Mouse (Mus musculus): ENCODE results near the gene Prx.
"Not testable (repeated sequence)": the region's sequence is repeated elsewhere in the genome, so short reads cannot be mapped to it uniquely, and the experiment has no call there.

The Prx gene

DNA sequence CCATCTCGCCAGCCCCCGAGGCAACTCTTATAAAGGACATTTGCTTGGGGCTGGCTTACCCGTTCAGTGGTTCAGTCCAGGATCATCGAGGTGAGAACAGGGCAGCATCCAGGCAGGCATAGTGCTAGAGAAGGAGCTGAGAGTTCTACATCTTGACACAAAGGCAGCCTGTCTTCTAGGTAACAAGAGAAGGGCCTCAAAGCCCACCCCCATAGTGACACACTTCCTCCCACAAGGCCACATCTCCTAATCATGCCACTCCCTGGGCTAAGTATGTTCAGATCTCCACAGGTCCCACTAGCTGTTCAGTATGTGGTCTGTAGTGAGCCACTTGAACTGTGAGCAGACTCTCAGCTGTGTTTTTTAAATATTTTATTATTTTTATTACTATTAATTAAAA is 15.3 kb upstream of the Prx start:
- no peak for DNase-seq (ENCODE audit: low read depth, low spot score)

- no peak for DNase-seq (ENCODE audit: low read depth, low spot score)
Measured at GRCm38 (mm10) chr7:27486102-27486769, 12.9 kb upstream of the Prx start.

DNA sequence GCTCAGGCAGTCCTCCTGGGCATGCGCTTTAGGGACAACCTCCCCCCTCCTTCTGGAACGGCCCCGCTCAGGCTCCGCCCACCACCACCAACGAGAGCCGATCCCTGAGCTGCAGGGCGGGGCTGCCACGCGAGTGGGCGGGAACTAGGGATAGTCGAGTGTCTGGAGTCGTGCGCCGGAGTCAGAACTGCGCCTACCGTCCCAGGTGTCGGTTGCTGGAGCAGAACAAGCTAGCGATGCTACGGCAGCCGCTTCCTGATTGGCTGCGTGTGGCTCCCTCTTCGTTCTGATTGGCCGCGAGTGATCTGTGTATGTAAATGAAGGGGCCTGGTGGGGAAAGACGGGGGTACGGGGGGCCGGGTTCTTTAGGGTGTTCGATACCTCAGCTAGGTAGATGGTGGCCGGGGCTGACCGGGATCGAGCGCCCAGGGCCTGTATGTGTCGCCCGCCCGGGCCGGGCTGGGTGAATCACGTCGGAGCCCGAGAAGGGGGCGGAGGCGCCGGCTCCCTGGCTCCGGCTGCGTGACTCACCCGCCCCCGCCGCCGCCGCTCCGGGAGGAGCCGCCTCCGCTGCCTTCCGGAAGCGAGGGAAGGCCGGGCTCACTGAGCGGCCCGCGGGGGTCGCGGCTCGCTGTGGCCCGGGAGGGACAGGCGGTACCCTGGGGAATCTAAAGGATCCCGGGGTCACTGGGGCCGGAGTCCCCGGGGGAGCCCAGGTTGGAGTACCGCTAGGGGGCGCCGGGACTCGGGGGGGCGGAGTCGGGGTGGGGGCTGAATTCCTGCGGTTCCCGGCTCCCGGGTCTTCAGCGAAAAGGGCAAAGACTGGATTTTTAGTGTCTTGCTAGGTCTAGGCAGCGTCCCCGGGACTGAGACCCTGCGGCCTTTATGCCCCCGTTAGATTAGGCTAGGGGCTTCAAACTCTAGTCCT is 12.1 kb upstream of the Prx start, which contains the start of gene Sertad1:
Sertad1 (plus strand) TSS at position 141 of the 928 bp plus-strand sequence.
- peak; percentile 99 for DNase-seq (ENCODE audit: low read depth, low spot score)

DNA sequence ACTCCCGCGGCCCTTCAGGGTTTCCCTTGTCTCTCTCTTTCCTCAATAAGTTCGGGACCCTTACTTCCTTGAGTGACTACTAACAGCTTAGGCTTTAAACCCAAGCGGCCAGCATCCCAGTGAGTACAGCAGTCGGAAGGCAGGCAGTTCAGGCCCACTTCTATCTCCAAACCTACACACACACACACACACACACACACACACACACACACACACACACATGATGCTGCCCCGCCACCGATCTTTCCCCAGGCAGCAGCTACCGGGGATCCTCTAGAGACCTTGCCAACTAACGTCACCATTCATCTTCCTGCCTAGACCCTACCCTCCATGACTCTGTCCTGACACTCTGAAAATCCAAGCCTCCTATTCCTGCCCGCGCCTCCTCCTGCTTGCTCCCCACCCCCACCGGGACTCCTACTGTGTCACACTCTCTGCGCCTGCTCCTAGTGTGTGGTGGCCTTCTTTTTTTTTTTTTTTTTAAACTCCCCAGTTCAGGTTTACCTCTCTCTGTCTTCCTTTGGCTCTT is 11.3 kb upstream of the Prx start:
- no peak for DNase-seq (ENCODE audit: low read depth, low spot score)

- DNase-seq (ENCODE audit: low read depth, low spot score), result no peak
Measured at GRCm38 (mm10) chr7:27489270-27489869, 9.8 kb upstream of the Prx start.

DNA sequence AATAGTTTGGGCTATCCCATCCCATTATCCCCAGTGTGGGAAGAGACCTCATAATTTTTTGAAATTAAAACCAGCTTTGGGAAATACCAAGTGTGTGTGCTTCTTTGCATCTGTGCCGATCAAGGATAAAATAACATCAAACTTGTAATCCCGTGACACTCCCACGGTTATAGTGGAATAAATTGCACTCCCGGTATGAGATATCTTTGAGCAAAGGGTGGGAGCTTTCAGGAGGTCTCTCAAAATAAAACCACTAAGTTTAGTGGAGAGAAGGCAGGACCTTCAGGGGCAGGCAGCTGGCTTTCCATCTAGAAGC is 8.9 kb upstream of the Prx start:
- no peak for DNase-seq (ENCODE audit: low read depth, low spot score)

DNA sequence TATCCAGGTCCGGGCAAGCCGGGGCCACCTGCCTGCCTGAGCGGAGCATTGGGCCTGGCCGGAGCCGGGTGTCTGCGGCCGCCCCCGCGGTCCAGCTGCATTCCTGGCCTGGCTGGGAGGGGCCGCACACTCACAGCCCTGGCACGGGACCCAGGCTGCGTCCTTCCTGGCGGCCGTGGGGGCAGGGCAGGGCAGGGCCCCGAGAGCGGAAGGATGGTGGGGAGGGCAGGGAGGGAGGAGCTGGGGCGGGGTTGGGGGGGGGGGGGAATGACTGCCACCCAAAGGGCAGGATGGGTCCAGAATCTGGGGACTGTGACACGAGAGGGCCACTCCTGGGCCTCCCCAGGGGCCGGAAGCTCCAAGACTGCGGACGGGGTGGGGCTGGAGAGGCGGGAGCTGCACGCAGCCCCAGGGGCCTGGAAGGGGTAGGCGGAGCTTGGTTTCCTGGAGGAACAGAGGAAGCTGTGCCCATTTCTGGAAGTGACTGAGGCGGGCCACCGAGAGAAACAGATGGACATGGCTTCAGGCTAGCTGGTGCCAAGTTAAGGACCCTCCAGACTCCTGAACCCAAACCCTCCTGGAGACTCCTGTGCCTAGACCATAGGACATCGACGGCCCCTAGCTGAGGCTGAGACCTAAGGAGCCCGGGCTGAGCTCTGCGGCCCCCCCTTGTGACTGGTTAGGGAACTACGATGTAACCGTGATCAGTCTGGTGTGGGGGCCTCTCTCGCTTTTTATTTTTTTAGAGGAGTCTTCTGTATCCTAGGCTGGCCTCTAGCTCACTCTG is 8.4 kb upstream of the Prx start:
- peak; percentile 76 for DNase-seq (ENCODE audit: low read depth, low spot score)

DNA sequence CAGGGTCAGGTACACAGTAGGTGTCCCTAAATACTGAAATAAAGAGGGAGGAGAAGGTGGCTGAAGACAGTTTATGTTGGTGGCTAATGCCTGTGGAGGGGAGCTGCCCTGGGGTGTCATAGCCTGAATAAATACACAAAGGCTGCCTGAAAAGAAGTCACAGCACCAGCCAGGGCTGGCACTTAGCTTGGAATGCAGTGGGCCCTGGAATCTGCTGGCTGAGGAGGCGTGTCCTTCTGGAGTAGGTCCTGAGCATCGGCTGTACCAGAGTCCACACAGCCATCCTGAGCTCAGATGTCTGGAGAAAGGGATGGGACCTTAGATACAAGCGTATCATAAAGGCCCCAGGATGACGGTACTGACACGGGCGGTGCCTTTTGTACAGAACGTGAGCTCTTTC is 7.3 kb upstream of the Prx start:
- DNase-seq (ENCODE audit: low read depth, low spot score), result no peak

GRCm38 (mm10) chr7:27493022-27493421 is 6.1 kb upstream of the Prx start:
- DNase-seq (ENCODE audit: low read depth, low spot score), result no peak

DNA sequence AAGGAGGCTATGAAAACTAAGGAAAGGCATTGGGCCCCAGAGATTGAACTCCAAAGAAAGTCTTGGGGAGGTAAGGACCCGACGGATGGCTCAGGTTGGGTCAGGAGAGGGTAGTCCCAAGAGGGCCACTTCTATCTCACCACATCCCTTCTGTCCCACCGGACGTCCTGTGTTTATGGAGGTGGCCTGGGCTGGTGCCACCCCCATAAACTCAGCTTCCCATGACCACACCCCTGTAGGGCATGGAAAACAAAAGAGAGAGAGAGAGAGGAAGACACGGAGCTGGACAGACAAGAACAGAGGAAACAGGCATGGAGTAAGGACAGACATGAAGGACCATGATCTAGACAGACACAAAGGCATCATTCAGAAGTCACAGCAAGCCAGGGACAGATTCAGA is 5.7 kb upstream of the Prx start:
- DNase-seq (ENCODE audit: low read depth, low spot score), result no peak

GRCm38 (mm10) chr7:27494659-27495367 is 4.3 kb upstream of the Prx start:
- DNase-seq (ENCODE audit: low read depth, low spot score), result not testable (repeated sequence)

GRCm38 (mm10) chr7:27501620-27502019 is 2.5 kb downstream of the Prx start:
- no peak for DNase-seq (ENCODE audit: low read depth, low spot score)

DNA sequence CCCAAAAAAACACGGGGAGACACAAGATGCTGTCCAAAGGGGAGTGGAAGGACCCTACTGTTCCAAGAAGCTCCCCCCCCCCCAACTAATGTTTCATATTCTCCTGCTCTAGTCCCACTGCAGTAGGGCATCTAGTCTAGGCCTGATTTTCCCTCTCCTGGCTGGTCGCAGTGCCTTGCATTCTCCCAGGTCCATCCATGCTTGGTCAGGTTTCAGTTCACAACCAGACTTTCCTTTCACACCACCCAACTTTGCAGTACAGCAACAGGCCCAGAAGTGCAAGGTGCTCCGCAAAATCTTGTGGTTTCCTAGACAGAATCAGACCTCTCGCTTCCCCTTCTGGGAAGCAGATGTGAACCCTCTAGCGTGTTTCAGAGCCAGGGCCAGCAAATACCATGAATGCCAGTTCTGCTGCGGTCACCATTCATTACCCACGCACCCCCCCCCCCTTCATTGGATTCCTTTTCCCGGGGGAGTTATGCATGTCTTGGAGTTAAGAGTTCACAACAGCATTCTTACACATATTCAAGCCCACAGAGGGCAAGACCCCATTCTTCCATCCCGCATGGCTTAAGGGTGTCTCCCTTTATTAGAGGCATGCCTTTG is 7.7 kb downstream of the Prx start:
- DNase-seq (ENCODE audit: low read depth, low spot score), result peak; percentile 45

- peak; percentile 98 for DNase-seq (ENCODE audit: low read depth, low spot score)
Measured at GRCm38 (mm10) chr7:27507711-27508647, 8.9 kb downstream of the Prx start.

GRCm38 (mm10) chr7:27508648-27509005 is 9.5 kb downstream of the Prx start:
- peak; percentile 55 for DNase-seq (ENCODE audit: low read depth, low spot score)

- DNase-seq (ENCODE audit: low read depth, low spot score), result no peak
Measured at GRCm38 (mm10) chr7:27510809-27511208, 11.7 kb downstream of the Prx start.

GRCm38 (mm10) chr7:27514961-27515360 is 15.8 kb downstream of the Prx start:
- no peak for DNase-seq (ENCODE audit: low read depth, low spot score)

- no peak for DNase-seq (ENCODE audit: low read depth, low spot score)
Measured at GRCm38 (mm10) chr7:27518314-27518713, 19.2 kb downstream of the Prx start.

DNA sequence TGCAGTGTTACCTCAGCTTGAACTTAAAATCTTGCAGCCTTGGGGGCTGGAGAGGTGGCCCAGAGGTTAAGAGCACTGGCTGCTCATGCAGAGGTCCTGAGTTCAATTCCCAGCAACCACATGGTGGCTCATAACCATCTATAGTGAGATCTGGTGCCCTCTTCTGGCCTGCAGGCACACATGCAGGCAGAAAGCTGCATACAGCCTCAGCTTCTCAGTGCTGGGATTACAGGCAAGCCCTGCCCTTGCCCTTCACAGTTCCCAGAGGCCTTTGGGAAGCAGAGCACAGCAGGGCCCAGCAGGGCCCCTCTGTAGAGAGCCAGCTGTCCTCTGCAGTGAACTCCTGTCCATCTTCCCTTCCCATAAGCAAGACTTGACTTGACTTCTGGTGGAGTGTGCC is 21.0 kb downstream of the Prx start:
- DNase-seq (ENCODE audit: low read depth, low spot score), result no peak

Measured in mesoderm, embryonic 11.5 days (tissue).